Mouse (Mus musculus) heart, embryonic 11.5 days (tissue): ENCODE results near the gene Ptger1. TPM values are rescaled to one million over a fixed set of nuclear protein-coding genes. Genes with fewer than 3 reads are reported as not detected.

Source experiments
- polyA plus RNA-seq: library from polyadenylated mRNA; unstranded; fragments of >200 nt; fragmentation: Nextera tagmentation; extraction: Ambion mirVana; gene quantifications from 2 replicates; pipeline ENCODE4 v1.2.1, GENCODE M21; 2014

The Ptger1 gene
- polyA plus RNA-seq, 1 experiment from 2014 or later, result 0.13 TPM

Other genes starting within 250 kb of the Ptger1 start
- 92.8 and 95.5 TPM in 2 replicates for gene Scoc, start 208.3 kb upstream of the Ptger1 start, polyA plus RNA-seq
- gene Olfr370, start 130.9 kb upstream of the Ptger1 start, polyA plus RNA-seq, result 0.08 TPM in 1 of 2 replicates, not detected in the other
- gene Ndufb7, start 100.0 kb upstream of the Ptger1 start, polyA plus RNA-seq, result 546 and 556 TPM in 2 replicates
- gene Tecr, start 58.7 kb upstream of the Ptger1 start, polyA plus RNA-seq, result 531 and 534 TPM in 2 replicates
- 51.2 and 51.5 TPM in 2 replicates for gene Dnajb1, start 58.5 kb upstream of the Ptger1 start, polyA plus RNA-seq
- 171 and 180 TPM in 2 replicates for gene Gipc1, start 14.0 kb upstream of the Ptger1 start, polyA plus RNA-seq
- gene Pkn1, start 32.5 kb downstream of the Ptger1 start, polyA plus RNA-seq, result 17.0 and 21.2 TPM in 2 replicates
- 143 and 150 TPM in 2 replicates for gene Ddx39, start 48.5 kb downstream of the Ptger1 start, polyA plus RNA-seq
- 17.6 and 18.8 TPM in 2 replicates for gene Adgre5, start 74.6 kb downstream of the Ptger1 start, polyA plus RNA-seq
- gene Adgrl1, start 233.4 kb downstream of the Ptger1 start, polyA plus RNA-seq, result 10.2 and 13.5 TPM in 2 replicates